Mouse (Mus musculus) E14TG2a.4 (cell line): Measurements from ENCODE around the gene S100a10.

ENCODE experiments used
- H3K27me3 ChIP-seq: 2 replicates; pipeline ENCODE4 v1.6.1; 2014; ENCODE audit warnings: low read length, control low read depth; ENCODE audit not compliant: insufficient read depth
- H3K36me3 ChIP-seq: 2 replicates; pipeline ENCODE4 v1.6.1; 2014; ENCODE audit warnings: low read length, control low read depth; ENCODE audit not compliant: insufficient read depth
- H3K4me1 ChIP-seq: replicated peaks from 2 replicates; pipeline ENCODE4 v1.6.1; 2014; ENCODE audit warnings: low read depth, low read length, control low read depth
- H3K4me3 ChIP-seq: replicated peaks from 2 replicates; pipeline ENCODE4 v1.5.1; 2014; ENCODE audit warnings: mild to moderate bottlenecking, low read length
- H3K9me3 ChIP-seq: 2 replicates; pipeline ENCODE4 v1.6.1; 2014; ENCODE audit warnings: low read length, control low read depth
- CTCF ChIP-seq: conservative IDR thresholded peaks from 2 replicates; pipeline ENCODE4 v1.5.1; 2014; ENCODE audit warnings: low read length
- NANOG ChIP-seq: IDR thresholded peaks from 2 replicates; pipeline ENCODE4 v1.6.1; 2014; ENCODE audit warnings: borderline replicate concordance, low read length, mixed read lengths
- POU5F1 ChIP-seq: IDR thresholded peaks from 2 replicates; pipeline ENCODE4 v1.6.1; 2014; ENCODE audit warnings: low read length, borderline replicate concordance

Gene S100a10

DNA sequence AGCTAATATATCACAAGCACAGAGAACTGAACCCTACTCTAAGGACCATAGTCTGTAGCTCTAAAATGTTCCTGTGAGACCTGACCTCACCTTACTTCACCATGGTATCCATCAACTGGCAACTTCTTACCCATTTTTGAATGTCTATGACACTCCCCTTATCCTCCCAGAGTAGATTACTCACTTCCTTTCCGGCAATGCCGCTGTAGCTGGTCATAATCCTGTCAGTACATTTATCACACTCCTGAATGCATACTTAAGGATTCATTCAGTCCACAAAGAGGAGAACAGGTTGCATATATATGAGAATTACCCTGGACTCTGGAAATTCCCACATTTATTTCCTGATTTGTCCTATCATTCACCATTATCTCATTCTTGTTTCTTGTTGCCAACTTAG, 37.5 kb upstream of the S100a10 start:
- no peak for TF ChIP-seq POU5F1
- no peak for TF ChIP-seq CTCF
- no peak for TF ChIP-seq NANOG
- Histone ChIP-seq H3K4me1 (peaks cover 20% of the 10 kb centered on the region), H3K4me3 (no peak overlapping the region), H3K9me3 (no peaks in the 10 kb centered on the region), H3K36me3 (no peaks in the 10 kb centered on the region), H3K27me3 (no peaks in the 10 kb centered on the region)

DNA sequence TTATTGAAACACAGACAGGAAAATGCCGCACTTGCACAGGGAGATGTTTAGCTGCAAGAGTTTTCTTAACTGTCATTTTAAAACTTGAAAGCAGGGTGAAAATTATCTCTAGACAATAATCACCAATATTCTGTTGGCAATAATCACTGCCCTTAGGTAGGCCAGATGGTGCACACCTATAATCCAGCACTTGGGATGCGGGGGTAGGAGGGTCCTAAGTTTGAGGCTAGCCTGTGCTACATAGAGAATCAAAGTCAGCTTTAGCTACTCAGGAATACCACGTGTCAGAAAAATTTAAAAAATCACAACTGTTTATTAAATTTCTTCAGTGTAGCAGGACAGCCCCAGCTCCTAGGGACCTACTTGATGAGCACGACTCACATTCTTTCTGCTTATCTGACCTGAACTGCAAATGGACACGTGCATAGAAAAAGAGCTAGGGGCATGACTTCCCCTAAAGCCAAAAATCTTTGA, 35.0 kb upstream of the S100a10 start:
- H3K36me3 ChIP-seq = peaks cover 10% of the 10 kb centered on the region

DNA sequence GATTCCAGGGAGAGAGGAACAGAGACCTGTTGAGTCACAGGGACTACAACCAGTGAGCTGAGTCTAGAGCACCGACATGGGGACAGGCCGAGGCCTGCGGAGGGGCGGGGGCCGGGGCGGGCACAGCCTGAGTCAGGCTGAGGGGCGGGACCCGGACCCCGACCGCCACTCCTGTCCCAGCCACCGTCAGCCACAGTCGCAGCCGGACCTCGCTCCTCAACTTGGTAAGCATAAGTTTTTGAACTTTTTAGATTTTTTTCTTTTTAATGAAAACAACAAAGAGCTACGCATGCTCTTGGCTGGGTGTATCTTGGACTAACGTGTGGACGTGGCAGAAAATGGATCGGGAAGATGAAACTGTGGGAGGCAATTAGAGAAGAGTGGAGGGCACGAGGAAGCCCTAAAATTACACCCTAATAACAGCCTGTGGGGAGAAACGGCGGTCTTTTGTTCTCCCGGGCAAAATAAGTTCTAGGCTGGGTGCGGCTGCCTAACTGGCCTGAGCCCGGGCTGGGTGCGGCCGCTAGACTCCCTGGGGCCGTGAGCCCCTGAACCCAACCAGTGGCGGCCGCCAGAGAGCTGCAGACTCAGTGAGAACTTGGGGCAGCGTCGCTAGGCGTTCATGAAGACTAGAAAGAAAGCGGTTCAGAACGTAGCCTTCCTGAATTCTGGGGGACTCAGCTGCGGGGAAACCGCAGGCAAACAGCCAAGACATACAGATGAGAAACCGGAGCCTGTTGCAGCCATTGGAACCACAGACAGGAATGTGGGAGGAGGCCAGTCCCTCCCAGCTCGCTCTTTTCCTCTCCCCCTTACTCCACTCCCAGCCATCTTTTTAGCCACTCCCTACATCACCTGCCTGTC, 34.3 kb upstream of the S100a10 start, which contains the start of gene S100a11:
Gene S100a11, plus strand, starts transcription at position 159 of the 864 bp plus-strand sequence.
- Histone ChIP-seq H3K27me3 (no peaks in the 10 kb centered on the region), H3K4me1 (peaks cover 24% of the 10 kb centered on the region), H3K36me3 (peaks cover 11% of the 10 kb centered on the region), H3K4me3 (peak within 1 kb of the TSS; percentile 78), H3K9me3 (no peaks in the 10 kb centered on the region)
- TF ChIP-seq NANOG (no peak), CTCF (no peak), POU5F1 (no peak)

More for the DNA sequence above, 35.0 kb upstream of the S100a10 start:
- TF ChIP-seq POU5F1 (no peak), CTCF (no peak), NANOG (no peak)
- peaks cover 24% of the 10 kb centered on the region for H3K4me1 ChIP-seq
- H3K27me3 ChIP-seq = no peaks in the 10 kb centered on the region
- H3K4me3 ChIP-seq = peak overlapping the region; percentile 78; the same call in 1 of the 2 replicates
- H3K9me3 ChIP-seq = no peaks in the 10 kb centered on the region

DNA sequence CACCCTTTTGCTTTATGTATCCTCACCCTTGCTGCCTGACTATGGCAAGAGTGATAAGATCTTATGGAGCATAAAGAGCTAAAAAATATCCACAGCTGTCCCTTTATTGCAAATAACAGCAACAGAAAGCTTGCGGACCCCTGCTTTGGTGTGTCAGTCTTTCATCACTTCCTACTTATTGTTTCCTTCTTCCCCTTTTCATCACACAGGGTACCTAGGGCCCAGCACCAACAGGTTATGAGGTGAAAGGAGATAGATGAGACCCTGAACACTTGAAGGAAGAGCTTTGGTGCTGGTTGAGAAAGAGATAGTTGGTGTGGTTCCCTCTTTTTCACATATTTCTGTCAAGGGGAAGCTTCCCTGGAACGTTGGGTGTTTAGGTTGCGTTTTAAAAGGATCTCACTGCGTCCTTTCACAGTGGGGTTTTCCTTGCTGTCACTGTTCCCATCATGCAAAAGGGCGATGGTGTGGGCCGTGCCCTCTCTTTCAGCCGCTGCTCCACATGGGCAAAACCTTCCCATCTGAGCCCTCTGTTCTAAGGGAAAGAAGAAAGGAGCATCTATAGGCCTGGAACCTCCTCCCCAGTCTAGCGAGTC, 33.3 kb upstream of the S100a10 start:
- Histone ChIP-seq H3K36me3 (peaks cover 21% of the 10 kb centered on the region), H3K4me3 (peak overlapping the region; percentile 78; the same call in 1 of the 2 replicates), H3K4me1 (peaks cover 24% of the 10 kb centered on the region), H3K9me3 (no peaks in the 10 kb centered on the region), H3K27me3 (no peaks in the 10 kb centered on the region)
- TF ChIP-seq POU5F1 = no peak
- no peak for TF ChIP-seq NANOG
- TF ChIP-seq CTCF = no peak

DNA sequence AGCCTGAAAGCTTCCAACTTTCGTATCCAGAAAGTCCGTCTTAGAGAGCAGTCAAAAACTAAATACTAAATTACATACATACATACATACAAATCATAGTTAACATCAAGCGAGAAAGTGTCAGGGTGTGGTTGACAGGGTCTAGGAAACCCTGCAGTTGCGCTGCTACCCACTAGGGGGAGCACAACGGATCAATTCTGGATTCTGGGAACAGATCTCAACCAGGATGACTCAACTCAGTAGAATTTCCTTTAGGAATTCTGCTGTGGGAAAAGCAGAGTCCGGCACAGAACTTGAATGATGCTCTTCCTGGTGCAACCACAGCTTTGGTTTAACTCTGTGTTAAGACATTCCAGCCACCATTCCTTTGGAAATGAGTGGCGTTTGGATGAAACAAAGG, 32.3 kb upstream of the S100a10 start:
- Histone ChIP-seq H3K4me1 (peaks cover 24% of the 10 kb centered on the region), H3K9me3 (no peaks in the 10 kb centered on the region), H3K36me3 (peaks cover 24% of the 10 kb centered on the region), H3K27me3 (no peaks in the 10 kb centered on the region), H3K4me3 (no peak overlapping the region)
- TF ChIP-seq NANOG (no peak), CTCF (peak; percentile 69)

DNA sequence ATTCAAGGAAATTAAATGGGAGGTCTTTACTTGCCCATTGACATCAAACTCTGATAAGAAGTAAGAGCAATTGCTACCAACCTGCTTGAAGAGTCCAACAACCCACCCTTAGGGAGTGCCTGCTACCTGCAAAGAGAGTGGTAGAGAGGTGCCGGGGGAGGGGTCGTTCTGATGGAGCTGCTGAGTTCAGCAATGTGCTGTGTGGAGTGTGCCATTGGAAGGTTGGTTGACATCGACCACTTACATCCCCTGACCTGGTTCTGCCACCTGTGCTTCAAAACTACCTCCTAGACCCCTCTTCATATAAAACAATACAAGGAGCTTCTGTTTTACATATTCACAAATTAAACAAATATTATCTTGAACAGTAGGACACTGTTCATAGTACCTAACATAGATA, 27.6 kb upstream of the S100a10 start:
- no peak overlapping the region for H3K4me3 ChIP-seq
- H3K9me3 ChIP-seq = peaks cover 6% of the 10 kb centered on the region; the same call in 1 of the 2 replicates
- H3K4me1 ChIP-seq = peaks cover 3% of the 10 kb centered on the region; the same call in 1 of the 2 replicates
- no peak for TF ChIP-seq CTCF
- TF ChIP-seq POU5F1 = no peak
- no peak for TF ChIP-seq NANOG
- H3K36me3 ChIP-seq = peaks cover 24% of the 10 kb centered on the region
- H3K27me3 ChIP-seq = no peaks in the 10 kb centered on the region; the same call in 1 of the 2 replicates

DNA sequence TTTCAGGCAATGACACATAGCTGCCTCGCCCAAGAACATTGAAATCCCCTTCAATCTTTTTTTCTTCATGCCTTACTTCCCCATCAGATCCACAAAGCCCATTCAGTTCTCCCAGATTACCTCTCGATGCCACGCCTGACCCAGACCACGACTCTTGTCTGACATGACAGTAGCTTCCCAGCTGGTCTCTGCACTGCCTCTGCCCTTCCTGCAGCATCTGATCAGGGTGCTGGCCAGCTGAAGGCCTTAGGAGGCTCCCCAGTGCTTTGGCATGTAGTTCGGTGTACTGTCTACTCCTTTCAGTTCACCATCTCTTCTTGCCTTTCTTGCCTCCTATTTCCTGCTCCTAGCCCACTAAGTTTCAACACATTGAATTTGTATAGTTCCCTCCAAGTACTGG, 26.1 kb upstream of the S100a10 start:
- H3K36me3 ChIP-seq = peaks cover 24% of the 10 kb centered on the region
- no peaks in the 10 kb centered on the region for H3K4me1 ChIP-seq
- H3K27me3 ChIP-seq = no peaks in the 10 kb centered on the region; the same call in 1 of the 2 replicates
- no peak overlapping the region for H3K4me3 ChIP-seq
- peaks cover 16% of the 10 kb centered on the region for H3K9me3 ChIP-seq
- TF ChIP-seq NANOG (no peak), CTCF (no peak), POU5F1 (no peak)

DNA sequence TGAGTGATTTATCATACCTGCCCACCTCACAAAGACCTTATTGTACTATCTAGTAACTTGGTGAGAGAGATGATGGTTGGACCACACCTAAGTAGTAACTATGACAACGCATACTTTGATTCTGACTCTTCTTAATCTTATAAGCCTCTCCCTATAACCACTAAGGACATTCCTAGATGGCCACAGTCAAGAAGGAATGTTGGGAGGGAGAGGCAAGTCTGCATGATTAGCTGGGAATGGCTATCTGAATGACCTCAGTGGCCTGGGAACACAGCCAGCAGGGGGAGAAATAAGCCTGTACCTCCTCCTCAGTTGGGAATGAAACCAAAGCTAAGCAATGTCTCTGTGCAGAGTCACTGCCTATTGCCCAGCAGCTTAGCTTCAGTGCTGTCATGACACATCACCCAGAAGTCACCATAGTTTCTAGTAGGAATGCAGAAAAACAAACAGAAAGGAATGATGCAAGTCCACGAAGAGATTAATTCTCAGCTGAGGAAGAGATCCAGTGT, 17.8 kb upstream of the S100a10 start:
- H3K4me1 ChIP-seq = no peaks in the 10 kb centered on the region
- no peak overlapping the region for H3K4me3 ChIP-seq
- no peaks in the 10 kb centered on the region for H3K36me3 ChIP-seq
- TF ChIP-seq POU5F1 (no peak), NANOG (no peak), CTCF (no peak)
- H3K27me3 ChIP-seq = no peaks in the 10 kb centered on the region
- H3K9me3 ChIP-seq = peaks cover 11% of the 10 kb centered on the region
